Mouse (Mus musculus) retina, embryonic 14.5 days (tissue): ENCODE measurements around the gene Nab2.

Experiments
- DNase-seq: peaks from one replicate; pipeline ENCODE4 v3.0.0-alpha.2; 2015; ENCODE audit warnings: low spot score

Nab2 gene

GRCm38 (mm10) chr10:127668093-127669050 lies at the start of gene Nab2:
Gene Nab2, minus strand, starts transcription at chr10:127668568.
- no peak for DNase-seq

- no peak for DNase-seq
Observed at GRCm38 (mm10) chr10:127712736-127713135, 44.4 kb upstream of the Nab2 start.

GRCm38 (mm10) chr10:127710331-127710730 lies 42.0 kb upstream of the Nab2 start:
- DNase-seq: no peak

- no peak for DNase-seq
Observed at GRCm38 (mm10) chr10:127708850-127709370, 40.5 kb upstream of the Nab2 start.

GRCm38 (mm10) chr10:127707721-127708120 lies 39.4 kb upstream of the Nab2 start:
- DNase-seq: no peak

GRCm38 (mm10) chr10:127705783-127706182 lies 37.4 kb upstream of the Nab2 start:
- DNase-seq: no peak

GRCm38 (mm10) chr10:127704766-127705220 lies 36.4 kb upstream of the Nab2 start, which contains the start of gene Myo1a:
Gene Myo1a, plus strand, starts transcription at chr10:127705170.
- no peak for DNase-seq

GRCm38 (mm10) chr10:127704293-127704692 lies 35.9 kb upstream of the Nab2 start:
- no peak for DNase-seq

GRCm38 (mm10) chr10:127703299-127703698 lies 34.9 kb upstream of the Nab2 start:
- DNase-seq: peak; percentile 24

GRCm38 (mm10) chr10:127698966-127699365 lies 30.6 kb upstream of the Nab2 start:
- DNase-seq: no peak

- DNase-seq: no peak
Observed at GRCm38 (mm10) chr10:127695775-127696174, 27.4 kb upstream of the Nab2 start.

- peak; percentile 72 for DNase-seq
Observed at GRCm38 (mm10) chr10:127694636-127695035, 26.3 kb upstream of the Nab2 start.

GRCm38 (mm10) chr10:127691053-127691452 lies 22.7 kb upstream of the Nab2 start:
- no peak for DNase-seq

- no peak for DNase-seq
Observed at GRCm38 (mm10) chr10:127682886-127683285, 14.5 kb upstream of the Nab2 start.

GRCm38 (mm10) chr10:127679881-127680280 lies 11.5 kb upstream of the Nab2 start:
- DNase-seq: no peak

GRCm38 (mm10) chr10:127679208-127679607 lies 10.8 kb upstream of the Nab2 start:
- DNase-seq: no peak

- peak; percentile 86 for DNase-seq
Observed at GRCm38 (mm10) chr10:127677591-127678336, 9.4 kb upstream of the Nab2 start.

GRCm38 (mm10) chr10:127676691-127677548 lies 8.6 kb upstream of the Nab2 start:
- DNase-seq: peak; percentile 99

- no peak for DNase-seq
Observed at GRCm38 (mm10) chr10:127675859-127676398, 7.6 kb upstream of the Nab2 start.

- DNase-seq: peak; percentile 90
Observed at GRCm38 (mm10) chr10:127674794-127675522, 6.6 kb upstream of the Nab2 start.
